Mouse (Mus musculus) lung, postnatal 0 days (tissue): ENCODE measurements around the gene Rab4b. TPM values are rescaled to one million over a fixed set of nuclear protein-coding genes. Genes with fewer than 3 reads are reported as not detected.
A peak's percentile ranks its signal among the peaks of the same experiment; 100 is the strongest.

Source experiments
- ATAC-seq: fragments of 200-750 bp; cut with Nextera tagmentation; 2 replicates; pipeline ENCODE4 v1.8.0; 2017; ENCODE audit warnings: moderate library complexity
- DNase-seq: peaks from one replicate; pipeline ENCODE4 v3.0.0-alpha.2; 2016; ENCODE audit warnings: low spot score
- H3K27ac ChIP-seq: fragments of 300-500 bp; sonication (generic); 2 replicates; pipeline ENCODE4 v1.5.1; 2014; ENCODE audit warnings: antibody characterized with exemption, mild to moderate bottlenecking, low read length, mixed read lengths
- H3K27me3 ChIP-seq: fragments of 300-500 bp; sonication (generic); replicated peaks from 2 replicates; pipeline ENCODE4 v1.6.1; 2014; ENCODE audit warnings: low read length, mixed read lengths; ENCODE audit not compliant: insufficient read depth
- H3K36me3 ChIP-seq: fragments of 300-500 bp; sonication (generic); 2 replicates; pipeline ENCODE4 v1.6.1; 2014; ENCODE audit warnings: low read length, mixed read lengths; ENCODE audit not compliant: insufficient read depth
- H3K4me1 ChIP-seq: fragments of 300-500 bp; sonication (generic); 2 replicates; pipeline ENCODE4 v1.6.1; 2014; ENCODE audit warnings: antibody characterized with exemption, low read depth, low read length, mixed read lengths; ENCODE audit not compliant: insufficient read depth
- H3K4me2 ChIP-seq: fragments of 300-500 bp; sonication (generic); replicated peaks from 2 replicates; pipeline ENCODE4 v1.6.1; 2014; ENCODE audit warnings: low read depth, mild to moderate bottlenecking, low read length, moderate library complexity, mixed read lengths
- H3K4me3 ChIP-seq: fragments of 300-500 bp; sonication (generic); 2 replicates; pipeline ENCODE4 v1.5.1; 2014; ENCODE audit warnings: low read depth, low read length
- H3K9ac ChIP-seq: fragments of 300-500 bp; sonication (generic); replicated peaks from 2 replicates; pipeline ENCODE4 v1.6.1; 2014; ENCODE audit warnings: low read depth, mild to moderate bottlenecking
- H3K9me3 ChIP-seq: fragments of 300-500 bp; sonication (generic); 2 replicates; pipeline ENCODE4 v1.6.1; 2016; ENCODE audit warnings: low read length, mixed read lengths
- CTCF ChIP-seq: IDR thresholded peaks from 2 replicates; pipeline ENCODE4 v1.5.1; 2016; ENCODE audit warnings: antibody characterized with exemption, mild to moderate bottlenecking
- EP300 ChIP-seq: IDR thresholded peaks from 2 replicates; pipeline ENCODE4 v1.6.1; 2016; ENCODE audit warnings: antibody characterized with exemption, mild to moderate bottlenecking, control low read depth
- WGBS: fragments of 180-500 bp; shearing (Covaris S2); extraction: QIAGEN DNeasy Blood & Tissue Kit; methylation state at CpG from one replicate; pipeline ENCODE4 v1.1.7; 2014; 5-methylcytosine and 5-hydroxymethylcytosine counted together
- microRNA counts: library from miRNA; unstranded; fragments of <30 nt; microRNA quantifications from one replicate; lab custom pipeline; 2015
- microRNA-seq: library from miRNA; unstranded; fragments of <30 nt; microRNA quantifications from one replicate; pipeline ENCODE4, GENCODE M21; 2016
- polyA plus RNA-seq: library from polyadenylated mRNA; unstranded; fragments of >200 nt; fragmentation: Nextera tagmentation; extraction: Ambion mirVana; gene quantifications from 2 replicates; pipeline ENCODE4 v1.2.1, GENCODE M21; 2015

Rab4b gene
- polyA plus RNA-seq, 1 experiment from 2014 or later = 82.3 TPM

DNA sequence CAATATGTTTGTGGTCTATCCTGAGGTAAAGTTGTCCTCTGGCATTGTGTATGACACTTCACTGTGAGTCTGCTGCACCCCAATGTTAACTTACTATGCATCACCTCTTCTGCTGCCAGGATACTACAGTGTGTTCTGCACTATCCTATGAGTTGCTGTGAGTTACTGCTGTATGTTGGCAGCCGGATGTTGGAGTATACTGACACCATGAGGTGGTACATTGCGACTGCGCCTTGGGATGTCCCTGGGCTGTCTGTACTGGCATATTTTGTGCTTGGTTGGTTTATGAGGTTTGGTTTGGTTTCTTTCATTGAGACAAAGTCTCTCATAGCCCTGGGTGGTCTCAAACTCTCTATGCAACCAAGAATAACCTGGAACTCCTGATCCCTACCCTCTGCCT lies 50.5 kb downstream of the Rab4b start:
- peak; percentile 69 for ATAC-seq
- no peaks in the 10 kb centered on the region for H3K36me3 ChIP-seq
- H3K27ac ChIP-seq = no peak overlapping the region
- no peaks in the 10 kb centered on the region for H3K9me3 ChIP-seq
- no peak overlapping the region for H3K4me2 ChIP-seq
- no peaks in the 10 kb centered on the region for H3K4me1 ChIP-seq
- H3K27me3 ChIP-seq = no peaks in the 10 kb centered on the region
- WGBS = 51% methylated on average over 3 of the region's 3 CpGs
- TF ChIP-seq EP300 (no peak), CTCF (peak; percentile 85)
- peak; percentile 62 for DNase-seq
- H3K9ac ChIP-seq = no peak overlapping the region
- no peak overlapping the region for H3K4me3 ChIP-seq

DNA sequence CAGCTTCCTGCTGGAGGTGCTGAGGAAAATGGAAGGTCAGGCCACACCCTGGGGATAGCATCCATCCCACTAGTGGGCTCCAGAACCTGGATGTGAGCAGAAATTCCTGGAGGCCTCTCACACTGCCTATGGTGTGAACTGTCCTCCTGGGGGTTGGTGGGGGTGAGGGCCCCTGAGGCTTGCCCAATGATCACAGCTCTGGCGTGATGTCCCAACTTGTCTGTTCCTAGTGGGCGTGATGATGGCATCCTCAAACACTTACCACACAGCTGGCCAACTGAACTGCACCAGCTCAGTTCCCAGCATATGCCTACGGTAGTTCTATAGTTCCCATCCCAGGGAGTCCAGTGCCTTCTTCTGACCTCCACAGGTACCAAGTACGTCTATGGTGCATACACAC lies 53.7 kb downstream of the Rab4b start:
- no peaks in the 10 kb centered on the region for H3K9me3 ChIP-seq
- DNase-seq (no peak), ATAC-seq (no peak)
- no peak overlapping the region for H3K4me3 ChIP-seq
- no peaks in the 10 kb centered on the region for H3K36me3 ChIP-seq
- 76% methylated on average over 4 of the region's 4 CpGs for WGBS
- no peak overlapping the region for H3K27ac ChIP-seq
- H3K9ac ChIP-seq = no peak overlapping the region
- TF ChIP-seq CTCF (no peak), EP300 (no peak)
- no peak overlapping the region for H3K4me2 ChIP-seq
- H3K4me1 ChIP-seq = no peaks in the 10 kb centered on the region
- H3K27me3 ChIP-seq = no peaks in the 10 kb centered on the region

GRCm38 (mm10) chr7:27124305-27124832 lies 54.3 kb downstream of the Rab4b start:
- WGBS = 60% methylated on average over 5 of the region's 5 CpGs
- no peaks in the 10 kb centered on the region for H3K4me1 ChIP-seq
- no peak overlapping the region for H3K27ac ChIP-seq
- no peak for ATAC-seq
- H3K36me3 ChIP-seq = no peaks in the 10 kb centered on the region
- no peak for DNase-seq
- TF ChIP-seq CTCF = no peak
- TF ChIP-seq EP300 = no peak
- H3K4me3 ChIP-seq = no peak overlapping the region
- no peaks in the 10 kb centered on the region for H3K9me3 ChIP-seq
- H3K4me2 ChIP-seq = no peak overlapping the region
- H3K27me3 ChIP-seq = no peaks in the 10 kb centered on the region
- H3K9ac ChIP-seq = no peak overlapping the region

DNA sequence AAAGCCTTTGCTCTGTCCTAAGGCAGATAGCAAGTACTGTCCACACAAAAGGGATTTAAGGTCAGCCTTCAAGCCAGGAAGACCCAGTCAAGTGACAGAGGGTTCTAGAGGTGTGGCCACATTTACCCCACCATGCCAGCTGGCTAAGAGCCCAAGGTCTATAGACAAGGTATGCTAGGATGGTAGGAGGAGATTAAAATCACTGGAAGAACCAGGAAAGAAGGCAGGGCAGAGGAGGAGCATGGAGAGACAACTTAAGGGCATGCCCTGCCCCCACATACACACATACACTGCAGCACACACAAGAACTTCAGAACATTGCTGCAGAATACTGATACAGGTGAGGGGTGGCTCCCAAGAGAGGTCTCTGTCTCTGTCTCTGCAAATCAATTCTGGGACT lies 59.0 kb downstream of the Rab4b start, which contains the start of gene Cyp2f2:
TSS of gene Cyp2f2 (plus strand) at position 234 of the 400 bp plus-strand sequence.
- no peak; the same call in 1 of the 2 replicates for ATAC-seq
- H3K9ac ChIP-seq = no peak within 1 kb of the TSS
- H3K27me3 ChIP-seq = no peaks in the 10 kb centered on the region
- no peak for DNase-seq
- no peak within 1 kb of the TSS for H3K4me2 ChIP-seq
- H3K36me3 ChIP-seq = no peaks in the 10 kb centered on the region
- H3K4me3 ChIP-seq = peak within 1 kb of the TSS; percentile 8; the same call in 1 of the 2 replicates
- H3K9me3 ChIP-seq = no peaks in the 10 kb centered on the region
- peak within 1 kb of the TSS; percentile 72 for H3K27ac ChIP-seq
- TF ChIP-seq CTCF = no peak
- TF ChIP-seq EP300 = no peak
- H3K4me1 ChIP-seq = no peaks in the 10 kb centered on the region

MicroRNAs encoded within 50 kb of the gene (microRNA counts, 519-probe panel; counts per million panel counts)
- microRNA mmu-miR-1191 (lab: Ali Mortazavi, UCI) = not detected

Small RNA genes lying within 50 kb of the gene (microRNA-seq; reads per million reads assigned to microRNA genes)
- gene Mir1191 = 1.2 reads per million
- gene Mir3101 = not detected

Other genes with a start within 250 kb of the Rab4b start
- gene Cyp2a22, start 239.5 kb downstream of the Rab4b start, polyA plus RNA-seq = not detected in 2 replicates
- not detected in 2 replicates for gene Cyp2a12, start 149.8 kb downstream of the Rab4b start, polyA plus RNA-seq
- 585 and 665 TPM in 2 replicates for gene Cyp2f2, start 59.0 kb downstream of the Rab4b start, polyA plus RNA-seq
- 0.14 TPM in 1 of 2 replicates, not detected in the other for gene Cyp2t4, start 25.2 kb downstream of the Rab4b start, polyA plus RNA-seq
- gene Egln2, start 12.1 kb downstream of the Rab4b start, polyA plus RNA-seq = 68.0 and 75.1 TPM in 2 replicates
- gene Gm21983, start 2.2 kb upstream of the Rab4b start, polyA plus RNA-seq = 0.35 TPM in 1 of 2 replicates, not detected in the other
- gene Mia, start 2.3 kb upstream of the Rab4b start, polyA plus RNA-seq = 24.9 and 31.5 TPM in 2 replicates
- 2.5 TPM in 2 replicates for gene BC024978, start 16.9 kb upstream of the Rab4b start, polyA plus RNA-seq
- 69.7 and 75.8 TPM in 2 replicates for gene Snrpa, start 17.4 kb upstream of the Rab4b start, polyA plus RNA-seq
- 2.9 and 4.1 TPM in 2 replicates for gene Itpkc, start 49.8 kb upstream of the Rab4b start, polyA plus RNA-seq
- gene Coq8b, start 54.1 kb upstream of the Rab4b start, polyA plus RNA-seq = 21.3 and 23.6 TPM in 2 replicates
- 11.6 and 11.7 TPM in 2 replicates for gene Numbl, start 79.5 kb upstream of the Rab4b start, polyA plus RNA-seq
- 99.9 and 103 TPM in 2 replicates for gene Ltbp4, start 158.8 kb upstream of the Rab4b start, polyA plus RNA-seq
- 31.1 and 31.2 TPM in 2 replicates for gene Shkbp1, start 177.1 kb upstream of the Rab4b start, polyA plus RNA-seq
- gene Gm20479, start 178.5 kb upstream of the Rab4b start, polyA plus RNA-seq = not detected in 2 replicates